Mouse (Mus musculus) bone marrow, adult 2 months (tissue): ENCODE measurements around the gene Vcp.

Experiments used
- CTCF ChIP-seq: fragments of 200-500 bp; IDR thresholded peaks from 2 replicates; pipeline ENCODE4 v1.5.1; 2011; ENCODE audit warnings: low read length, control low read depth; ENCODE audit not compliant: control insufficient read depth, insufficient read depth
- POLR2A ChIP-seq: fragments of 200-500 bp; IDR thresholded peaks from 2 replicates; pipeline ENCODE4 v1.6.1; 2011; ENCODE audit warnings: low read depth, mild to moderate bottlenecking, control low read depth, low read length, borderline replicate concordance; ENCODE audit not compliant: control insufficient read depth

DNA sequence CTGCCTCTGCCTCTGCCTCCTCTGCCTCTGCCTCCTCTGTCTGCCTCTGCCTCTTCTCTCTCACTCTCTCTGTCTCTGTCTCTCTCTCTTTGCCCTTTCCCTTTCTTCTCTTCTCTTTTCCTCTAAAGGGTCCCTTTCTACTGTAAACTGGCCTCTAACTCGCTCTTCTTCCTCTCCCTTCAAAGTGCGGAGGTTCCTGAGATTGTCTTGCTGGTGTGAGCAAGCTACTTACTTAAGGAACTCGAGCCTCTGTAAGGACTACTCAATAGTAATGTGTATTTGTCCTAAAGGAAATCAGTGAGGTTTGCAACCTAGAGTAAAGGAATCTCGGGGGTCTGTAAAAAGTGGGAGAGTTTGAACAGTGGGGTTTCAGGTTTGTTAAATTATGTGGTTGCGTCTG is 46.3 kb upstream of the Vcp start:
- TF ChIP-seq CTCF (no peak), POLR2A (no peak)
